Mouse (Mus musculus): Measurements from ENCODE around the gene Slc28a1. TPM values are rescaled to one million over a fixed set of nuclear protein-coding genes. Genes with fewer than 3 reads are reported as not detected.
"Not testable (repeated sequence)": the region's sequence is repeated elsewhere in the genome, so short reads cannot be mapped to it uniquely, and the experiment has no call there.

Slc28a1 gene
- polyA plus RNA-seq, 1 experiment from 2014 or later, result 0.49 TPM

DNA sequence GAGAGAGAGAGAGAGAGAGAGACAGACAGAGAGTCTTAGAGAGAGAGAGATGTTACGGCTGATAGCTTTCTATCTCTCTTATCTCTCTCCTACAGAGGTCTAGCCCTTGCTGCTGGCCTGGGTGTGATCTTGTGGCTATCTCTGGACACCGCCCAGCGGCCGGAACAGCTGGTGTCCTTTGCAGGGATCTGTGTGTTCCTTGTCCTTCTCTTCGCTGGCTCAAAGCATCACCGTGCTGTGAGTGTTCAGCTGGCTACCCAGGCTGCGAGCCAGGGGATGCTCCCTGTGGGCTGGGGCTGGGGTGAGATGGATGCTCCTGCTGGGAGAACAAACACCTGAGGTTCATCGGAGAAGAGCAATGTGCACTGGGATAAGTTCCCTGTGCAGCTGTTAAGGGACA, 10.2 kb downstream of the Slc28a1 start:
- DNase-seq (ENCODE audit: low spot score), result no peak

DNA sequence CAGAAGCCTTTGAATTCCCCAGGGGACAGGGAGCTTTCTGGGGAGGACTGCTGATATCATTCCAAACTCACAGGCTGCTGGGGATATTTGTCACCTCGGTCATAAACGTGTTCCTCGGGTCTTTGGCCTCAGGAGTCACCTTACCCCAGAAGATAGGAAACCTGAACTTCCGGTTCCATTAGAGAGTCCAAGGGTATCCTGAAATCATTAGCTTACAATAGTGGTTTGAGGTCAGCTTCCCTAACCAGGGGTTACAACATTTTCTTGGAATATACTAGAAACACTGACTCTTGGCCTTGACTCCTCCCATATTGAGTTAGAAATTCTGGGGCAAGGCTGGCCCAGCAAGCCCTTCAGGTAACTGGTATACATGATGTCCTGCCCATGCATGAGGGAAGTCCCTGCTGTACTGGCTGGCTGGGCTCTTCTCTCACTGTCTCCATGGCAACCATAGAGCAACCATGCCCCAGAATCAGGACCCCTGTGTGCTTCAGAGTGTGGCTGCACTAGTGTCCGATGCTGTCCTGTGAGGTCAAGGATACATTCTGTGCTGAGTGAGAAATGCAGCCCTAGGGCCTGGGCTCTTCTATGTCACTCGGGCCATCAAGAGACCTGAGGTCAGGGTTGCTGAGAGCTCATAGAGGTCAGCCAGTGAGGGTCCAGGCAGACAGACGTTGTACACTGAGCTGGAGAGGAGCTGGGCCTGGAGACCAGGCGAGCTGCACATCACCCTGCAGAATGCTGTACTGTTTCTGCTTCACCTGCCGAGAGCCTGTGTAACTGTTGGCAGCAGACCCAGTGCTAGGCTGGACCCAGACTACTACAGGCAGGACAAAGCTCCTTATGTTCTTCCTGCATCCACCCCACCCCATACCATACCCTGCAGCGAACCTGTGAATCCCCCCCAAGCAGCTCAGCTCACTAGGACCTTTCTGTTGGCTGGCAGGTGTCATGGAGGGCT, 10.9 kb downstream of the Slc28a1 start:
- DNase-seq (ENCODE audit: low spot score), result no peak

DNA sequence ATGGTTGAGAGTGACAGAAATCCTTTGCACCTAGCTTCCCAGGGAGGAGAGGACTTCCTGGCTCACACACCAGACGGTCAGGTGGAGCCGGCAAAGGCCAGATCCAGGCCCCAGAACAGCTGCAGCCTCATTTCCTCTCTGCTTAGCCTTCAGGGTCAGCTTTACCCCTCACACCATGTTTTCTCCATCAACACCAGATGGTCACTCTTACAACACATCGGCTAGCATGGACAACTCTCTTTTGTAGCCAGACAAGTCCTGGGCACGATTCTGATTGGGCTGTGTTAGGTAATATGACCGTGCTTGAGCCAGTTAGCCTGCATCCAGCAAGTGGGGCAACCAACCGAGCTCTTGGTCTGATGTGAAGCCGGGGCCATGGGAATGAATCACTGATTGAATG, 17.3 kb downstream of the Slc28a1 start:
- no peak for DNase-seq (ENCODE audit: low spot score)

DNA sequence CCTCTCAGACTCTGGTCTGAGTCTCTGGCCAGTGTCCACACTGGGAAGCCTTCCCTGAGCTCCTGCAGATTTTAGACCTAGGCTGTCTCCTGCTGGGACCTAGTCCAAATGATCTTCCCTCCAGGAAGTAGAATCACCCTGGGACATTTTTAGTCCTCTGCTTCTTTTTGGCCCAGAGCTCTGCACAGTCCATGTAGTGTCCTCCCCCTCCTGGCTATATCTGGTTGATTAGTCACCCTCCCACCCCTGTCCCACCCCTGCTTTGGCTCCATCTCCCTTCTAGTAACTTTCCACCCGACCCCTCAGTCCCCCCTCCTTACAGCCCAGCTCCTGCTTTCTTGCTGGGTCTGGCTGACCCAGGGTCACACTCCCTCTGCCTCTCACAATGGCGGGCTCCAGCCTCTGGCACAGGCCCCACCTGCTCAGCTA, 18.3 kb downstream of the Slc28a1 start:
- DNase-seq (ENCODE audit: low spot score), result no peak

DNA sequence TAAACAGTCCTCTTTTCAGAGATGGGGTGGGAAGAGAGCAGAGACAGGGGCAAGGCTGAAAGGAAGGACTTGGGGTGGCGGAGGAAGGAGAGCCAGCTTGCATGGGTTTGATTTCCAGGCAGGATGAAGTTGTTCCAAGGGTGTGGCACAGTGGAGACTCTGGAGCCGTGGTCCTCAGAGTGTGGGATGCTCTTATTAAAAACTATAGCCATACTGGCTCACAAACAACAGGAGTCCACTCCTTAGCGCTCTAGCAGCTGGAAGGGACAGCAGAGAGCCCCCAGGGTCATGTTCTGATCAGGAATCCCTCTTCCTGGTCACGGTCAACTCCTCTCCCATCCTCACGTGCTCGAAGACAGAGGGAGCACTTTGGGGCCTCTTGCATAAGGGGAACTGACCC, 18.8 kb downstream of the Slc28a1 start:
- DNase-seq (ENCODE audit: low spot score), result no peak

DNA sequence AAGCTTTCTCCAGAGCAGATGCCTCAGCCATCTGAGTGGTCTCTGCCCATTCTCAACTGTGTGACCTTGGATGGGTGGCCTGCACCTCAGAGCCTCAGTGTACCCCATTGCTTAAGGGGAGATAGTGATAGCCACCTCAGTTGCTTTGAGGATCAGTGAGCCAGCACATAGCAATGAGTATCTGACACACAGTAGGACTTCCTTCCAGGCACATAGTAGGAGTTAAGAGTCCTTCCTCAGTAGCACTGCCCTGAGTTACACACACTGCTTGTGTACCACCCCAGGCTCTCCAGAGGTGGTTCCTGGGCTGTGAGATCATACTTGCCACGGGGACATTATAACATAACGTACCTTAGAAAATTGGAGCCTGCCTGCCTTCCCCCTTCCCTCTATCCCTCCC, 19.3 kb downstream of the Slc28a1 start:
- no peak for DNase-seq (ENCODE audit: low spot score)

DNA sequence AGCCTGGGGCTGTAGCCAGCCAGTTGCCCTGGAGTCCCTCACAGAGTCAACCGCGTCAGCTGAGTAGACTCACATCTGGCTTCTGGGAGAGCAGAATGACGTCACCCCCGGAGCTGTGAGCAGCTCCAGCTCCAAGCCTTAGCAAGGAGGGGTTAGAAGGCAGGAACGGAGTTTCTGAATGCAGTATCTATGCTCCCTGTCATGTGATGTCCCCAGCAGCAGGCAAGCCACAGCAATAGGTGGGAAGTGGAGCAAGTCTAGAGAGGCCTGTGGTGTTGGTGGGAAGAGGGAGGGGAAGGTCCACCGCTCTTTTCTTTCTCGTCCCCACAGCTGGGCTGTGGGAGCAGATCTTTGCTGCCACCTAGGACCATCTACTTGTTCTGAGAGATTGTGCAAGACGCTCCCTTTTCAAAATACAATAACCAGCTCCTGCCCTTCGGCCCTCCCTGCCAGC, 20.0 kb downstream of the Slc28a1 start:
- DNase-seq (ENCODE audit: low spot score), result peak; percentile 71

DNA sequence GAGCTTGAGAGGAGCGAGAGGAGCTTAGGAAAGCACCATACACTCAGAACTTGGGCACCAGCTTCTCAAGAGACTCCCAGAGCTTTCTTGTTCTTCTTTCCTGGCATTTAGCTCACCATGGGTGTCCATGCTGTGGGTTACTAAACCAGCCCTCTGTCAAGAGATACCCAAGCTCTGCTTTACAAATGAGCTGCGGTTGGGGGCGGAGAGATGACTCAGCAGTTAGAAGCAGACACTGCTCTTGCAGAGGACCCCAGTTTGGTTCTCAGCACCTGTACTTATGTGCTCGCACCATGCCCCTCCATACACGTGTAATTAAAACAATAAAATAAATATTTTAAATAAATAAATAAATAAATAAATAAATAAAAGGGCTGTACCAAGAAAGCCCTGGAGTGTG, 22.7 kb downstream of the Slc28a1 start:
- DNase-seq (ENCODE audit: low spot score), result no peak

DNA sequence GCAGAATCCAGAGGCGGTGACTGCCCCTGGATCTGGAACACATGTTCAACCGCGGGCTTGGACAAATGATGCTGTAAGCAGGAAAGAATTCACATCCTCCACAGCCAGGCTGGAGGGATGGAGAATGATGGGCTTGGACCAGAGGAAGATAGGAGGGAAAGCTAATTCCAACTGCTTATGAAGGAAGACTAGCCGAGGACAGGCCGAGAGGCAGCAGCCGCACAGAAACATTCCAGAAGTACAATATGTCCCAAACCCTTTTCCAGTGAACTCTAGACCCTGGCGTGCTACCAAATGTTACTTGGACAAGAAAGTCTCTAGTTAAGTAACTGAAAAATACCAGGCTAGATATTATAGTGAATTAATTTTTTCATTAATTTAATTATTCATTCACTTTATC, 24.5 kb downstream of the Slc28a1 start:
- DNase-seq (ENCODE audit: low spot score), result no peak

DNA sequence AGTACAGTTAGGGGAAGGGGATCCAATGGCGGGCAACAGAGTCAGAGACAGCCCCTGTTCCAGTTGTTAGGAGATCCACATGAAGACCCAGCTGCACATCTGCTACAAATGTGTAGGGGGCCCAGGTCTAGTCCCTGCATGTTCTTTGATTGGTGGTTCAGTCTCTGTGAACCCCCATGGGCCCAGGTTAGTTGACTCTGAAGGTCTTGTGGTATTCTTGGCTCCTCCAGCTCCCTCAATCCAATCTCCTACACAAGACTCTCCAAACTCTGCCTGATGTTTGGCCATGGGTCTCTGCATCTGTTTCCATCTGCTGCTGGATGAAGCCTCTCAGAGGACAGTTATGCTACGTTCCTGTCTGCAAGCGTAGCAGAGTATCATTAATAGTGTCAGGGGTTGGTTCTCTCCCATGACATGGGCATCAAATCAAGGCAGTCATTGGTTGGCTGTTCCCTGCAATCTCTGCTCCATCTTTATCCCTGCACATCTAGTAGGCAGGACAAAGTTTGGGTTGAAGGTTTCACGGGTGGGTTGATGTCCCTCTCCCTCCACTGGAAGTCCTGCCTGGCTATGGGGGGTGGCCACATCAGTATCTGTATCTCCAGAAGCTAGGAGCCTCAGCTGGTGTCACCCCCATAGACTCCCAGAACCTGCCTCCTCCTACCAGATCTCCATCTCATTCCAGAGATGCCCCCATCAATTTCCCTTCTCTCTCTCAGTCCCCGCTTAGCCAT, 25.2 kb downstream of the Slc28a1 start:
- no peak for DNase-seq (ENCODE audit: low spot score)

DNA sequence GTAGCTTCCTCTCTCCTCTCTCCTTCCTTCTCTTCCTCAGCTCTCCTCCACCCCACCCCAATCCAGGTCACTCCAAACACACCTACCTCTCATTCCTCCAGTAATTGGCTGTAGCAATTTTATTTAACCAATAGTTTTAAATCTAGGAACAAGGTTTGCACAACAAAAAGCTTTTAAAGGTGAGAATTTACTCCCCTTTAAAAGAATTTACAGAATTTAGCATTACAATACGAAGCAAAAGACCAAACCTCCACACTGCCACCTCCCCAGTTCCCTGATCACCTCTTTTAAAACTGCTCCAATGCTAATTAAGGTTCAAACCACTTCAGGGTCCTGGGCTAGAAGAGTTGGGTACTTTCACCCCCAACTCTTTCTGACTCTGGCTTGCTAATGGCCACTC, 26.9 kb downstream of the Slc28a1 start:
- no peak for DNase-seq (ENCODE audit: low spot score)

DNA sequence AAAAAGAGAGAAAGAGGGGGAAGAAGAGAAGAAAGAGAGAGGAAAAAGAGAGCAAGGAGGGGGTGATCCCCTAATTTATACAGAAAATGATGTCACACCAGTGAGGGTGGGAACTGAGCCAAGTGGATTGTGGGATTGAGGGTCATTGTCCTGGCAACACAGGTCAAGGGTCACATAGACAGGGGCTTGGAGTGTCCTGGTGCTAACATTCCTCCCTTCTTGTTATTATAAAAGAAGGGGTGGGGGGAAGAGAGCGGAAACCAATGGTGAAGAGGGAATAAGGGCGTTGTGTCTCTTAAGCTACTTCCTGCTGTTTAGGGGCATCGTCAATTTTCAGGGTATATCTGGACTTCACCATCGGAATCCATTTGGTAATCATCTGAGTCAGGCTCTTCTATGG, 28.5 kb downstream of the Slc28a1 start:
- not testable (repeated sequence) for DNase-seq (ENCODE audit: low spot score)

DNA sequence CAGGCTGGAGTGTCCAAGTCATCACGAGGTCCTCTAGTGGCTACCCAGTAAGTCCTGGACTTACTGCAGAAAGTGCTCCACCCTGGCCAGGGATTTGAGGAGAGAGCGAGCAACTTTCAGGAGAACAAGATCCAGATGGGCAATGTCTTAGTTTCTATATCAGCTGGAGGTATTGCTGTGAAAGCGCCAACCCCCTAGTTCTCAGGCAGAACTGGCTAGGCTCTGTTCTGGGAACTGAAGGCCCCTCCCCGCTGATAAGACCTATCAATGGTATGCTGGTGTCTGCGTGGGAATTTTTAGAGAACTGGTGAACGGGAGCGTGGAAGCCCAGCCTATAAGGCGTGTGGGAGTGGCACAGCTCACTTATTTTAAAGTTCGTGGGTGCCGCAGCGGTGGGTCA, 35.2 kb downstream of the Slc28a1 start:
- DNase-seq (ENCODE audit: low spot score), result no peak

DNA sequence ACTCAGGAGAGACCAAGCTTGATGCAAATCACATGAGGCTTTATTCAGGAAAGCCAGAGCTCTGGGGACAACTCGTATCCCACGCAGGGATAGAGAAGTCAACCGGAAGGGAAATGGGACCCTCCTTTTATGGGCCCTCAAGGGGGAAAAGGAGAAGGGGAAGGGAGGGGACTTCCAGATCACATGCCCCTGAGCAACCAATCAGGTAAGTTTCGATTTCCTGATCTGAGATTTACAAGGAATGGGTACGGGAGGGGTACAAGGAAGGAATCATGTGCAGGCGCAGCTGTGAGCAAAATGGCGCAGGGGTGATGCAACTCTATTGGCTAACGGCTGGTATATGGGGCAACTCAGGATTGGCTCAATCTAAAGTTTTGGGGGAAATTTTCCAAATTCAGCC, 36.6 kb downstream of the Slc28a1 start:
- DNase-seq (ENCODE audit: low spot score), result no peak

DNA sequence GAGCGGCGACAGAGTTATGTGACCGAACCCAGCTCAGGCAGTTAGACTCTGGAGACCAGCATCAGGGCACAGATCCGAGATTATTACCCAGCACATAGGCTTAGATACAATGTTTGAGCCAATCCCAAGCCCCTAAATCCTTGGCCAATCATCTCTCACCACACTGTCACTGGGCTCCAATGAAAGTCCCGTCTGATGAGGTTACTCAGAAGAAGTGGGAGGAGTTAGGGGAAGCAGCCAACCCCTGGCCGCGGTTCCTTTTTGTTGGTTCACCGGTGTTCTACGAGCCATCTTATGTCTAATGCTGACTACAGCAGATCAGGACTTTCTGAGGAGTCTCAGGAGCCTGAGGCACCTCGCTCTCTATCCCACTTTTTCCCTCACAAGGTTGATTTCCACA, 37.7 kb downstream of the Slc28a1 start:
- DNase-seq (ENCODE audit: low spot score), result no peak

DNA sequence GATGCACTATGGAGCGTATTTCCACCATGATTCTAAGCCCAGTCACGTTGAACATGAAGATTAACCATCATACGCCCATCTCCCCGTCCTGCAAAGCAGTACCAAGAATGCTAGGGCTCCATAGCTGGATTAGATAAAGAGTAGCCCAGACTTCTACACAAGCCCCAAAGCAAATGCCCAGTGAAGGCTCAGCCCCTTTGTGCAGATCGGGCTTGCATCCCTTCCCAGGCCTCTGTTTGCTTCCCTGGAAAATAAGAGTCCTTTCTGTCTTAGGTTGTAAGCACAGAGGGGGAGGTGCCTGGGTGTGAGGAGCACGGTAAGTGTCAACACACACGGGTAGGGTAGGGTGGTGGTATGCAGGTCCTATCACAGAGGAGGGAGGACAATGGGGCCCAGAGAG, 38.2 kb downstream of the Slc28a1 start:
- no peak for DNase-seq (ENCODE audit: low spot score)

DNA sequence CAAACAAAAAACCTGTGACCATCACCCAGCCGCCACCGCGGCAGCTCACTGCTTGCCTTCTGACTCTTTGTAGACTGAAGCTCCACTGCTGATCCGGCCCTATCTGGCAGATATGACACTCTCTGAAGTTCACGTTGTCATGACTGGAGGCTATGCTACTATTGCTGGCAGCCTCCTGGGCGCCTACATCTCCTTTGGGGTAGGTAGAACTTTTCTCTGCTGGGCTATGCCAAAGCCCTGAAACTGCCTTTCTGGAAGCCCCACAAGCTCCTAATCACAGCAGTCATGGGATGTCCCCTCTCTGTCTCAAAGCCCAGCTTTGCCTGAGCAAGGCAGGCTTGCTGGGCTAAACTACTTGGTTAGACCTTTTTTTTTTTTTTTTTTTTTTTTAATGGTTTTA, 38.7 kb downstream of the Slc28a1 start:
- DNase-seq (ENCODE audit: low spot score), result no peak

DNA sequence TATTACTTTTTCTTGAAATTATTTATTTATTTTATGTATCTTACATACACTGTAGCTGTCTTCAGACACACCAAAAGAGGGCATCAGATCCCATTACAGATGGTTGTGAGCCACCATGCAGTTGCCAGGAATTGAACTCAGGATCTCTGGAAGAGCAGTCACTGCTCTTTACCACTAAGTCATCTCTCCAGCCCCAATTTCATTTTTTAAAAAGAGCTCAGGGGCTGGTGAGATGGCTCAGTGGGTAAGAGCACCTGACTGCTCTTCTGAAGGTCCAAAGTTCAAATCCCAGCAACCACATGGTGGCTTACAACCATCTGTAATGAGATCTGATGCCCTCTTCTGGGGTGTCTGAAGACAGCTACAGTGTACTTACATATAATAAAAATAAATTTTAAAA, 39.6 kb downstream of the Slc28a1 start:
- DNase-seq (ENCODE audit: low spot score), result not testable (repeated sequence)

DNA sequence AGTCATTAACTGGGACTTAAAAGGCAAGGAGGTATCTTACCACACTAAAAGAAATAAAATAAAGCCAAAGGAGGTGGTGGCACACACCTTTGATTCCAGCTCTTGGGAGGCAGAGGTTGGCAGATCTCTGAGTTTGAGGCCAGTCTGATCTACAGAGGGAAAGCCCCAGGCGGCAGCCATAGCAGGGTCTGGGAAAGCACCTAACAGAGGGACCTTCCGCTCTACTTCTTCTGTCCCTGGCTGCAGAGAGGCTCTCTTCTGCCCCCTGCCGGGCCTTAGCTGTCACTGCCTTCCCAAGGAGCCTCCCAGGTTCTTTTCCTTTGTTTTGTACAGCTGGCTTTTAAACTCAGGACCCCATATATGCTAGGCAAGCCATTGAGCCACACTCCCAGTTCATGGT, 40.4 kb downstream of the Slc28a1 start:
- peak; percentile 72 for DNase-seq (ENCODE audit: low spot score)

DNA sequence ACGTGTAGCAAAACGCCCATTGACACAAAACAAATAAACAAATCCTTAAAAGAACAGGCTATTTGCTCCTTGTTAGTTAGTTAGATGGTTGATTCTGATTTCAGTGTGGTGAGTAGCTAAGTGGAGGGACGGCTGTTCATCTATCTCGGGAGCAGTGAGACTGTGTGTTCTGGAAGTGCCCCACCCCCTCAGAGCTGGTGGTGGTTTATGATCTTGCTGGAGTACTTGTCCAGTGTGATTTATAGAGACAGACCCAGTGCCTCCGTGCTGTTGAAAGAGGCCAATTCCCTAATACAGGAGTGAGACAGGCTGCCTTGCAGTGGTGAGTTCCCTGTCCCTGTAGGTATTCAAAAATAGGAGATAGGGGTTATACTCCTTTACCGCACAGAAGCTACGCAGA, 44.3 kb downstream of the Slc28a1 start:
- DNase-seq (ENCODE audit: low spot score), result no peak

DNA sequence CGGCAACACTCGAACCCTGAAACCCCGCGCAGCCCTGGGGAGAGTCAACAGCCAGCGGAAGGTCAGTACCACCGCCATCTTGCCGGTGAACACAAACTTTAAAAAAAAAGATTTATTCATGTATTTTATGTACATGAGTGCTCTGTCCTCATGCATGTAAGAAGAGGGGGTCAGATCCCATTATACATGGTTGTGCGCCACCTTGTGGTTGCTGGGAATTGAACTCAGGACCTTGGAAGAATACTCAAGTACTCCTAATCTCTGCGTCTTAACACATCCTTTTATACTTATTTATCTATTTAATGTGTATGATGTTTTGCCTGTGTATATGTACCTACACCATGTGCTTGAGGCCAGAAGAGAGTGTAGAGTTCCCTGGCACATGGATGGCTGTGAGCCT, 47.1 kb downstream of the Slc28a1 start:
- peak; percentile 67 for DNase-seq (ENCODE audit: low spot score)

DNA sequence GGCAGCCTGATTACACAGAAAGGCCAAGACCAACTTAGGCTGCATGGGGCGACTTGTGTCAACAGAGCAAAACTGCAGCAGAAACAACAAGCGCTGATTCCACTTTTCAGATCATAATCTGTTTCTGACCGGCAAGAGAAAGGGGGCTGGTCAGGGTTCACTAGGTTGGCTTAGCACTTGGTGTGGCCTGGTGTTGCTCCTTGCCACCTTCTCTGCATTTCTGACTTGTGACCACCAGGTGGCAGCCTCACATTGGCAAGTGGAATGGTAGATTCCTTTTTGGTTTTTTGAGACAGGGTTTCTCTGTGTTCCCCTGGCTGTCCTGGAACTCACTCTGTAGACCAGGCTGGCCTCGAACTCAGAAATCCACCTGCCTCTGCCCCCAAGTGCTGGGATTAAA, 47.7 kb downstream of the Slc28a1 start:
- DNase-seq (ENCODE audit: low spot score), result peak; percentile 80

DNA sequence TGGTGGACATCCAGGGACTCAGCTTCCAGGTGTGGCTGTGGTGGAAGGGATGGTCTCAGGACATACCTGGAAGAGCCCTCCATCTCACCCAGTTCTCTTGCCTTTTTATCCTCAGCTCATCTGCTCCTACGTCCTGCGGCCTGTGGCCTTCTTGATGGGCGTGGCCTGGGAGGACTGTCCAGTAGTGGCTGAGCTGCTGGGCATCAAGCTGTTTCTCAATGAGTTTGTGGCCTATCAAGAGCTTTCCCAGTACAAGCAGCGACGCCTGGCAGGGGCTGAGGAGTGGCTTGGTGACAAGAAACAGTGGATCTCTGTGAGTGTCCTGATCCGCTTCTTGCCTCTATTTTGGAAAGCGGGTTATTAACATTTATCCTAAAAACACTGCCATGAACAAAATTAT, 49.8 kb downstream of the Slc28a1 start:
- DNase-seq (ENCODE audit: low spot score), result no peak

Measured in thymus, postnatal 0 days (tissue).